Mouse (Mus musculus) cerebellum, postnatal 36 days (tissue): ENCODE measurements around the gene Papolb.

Experiments
- DNase-seq, 2 experiments: peaks; one replicate each; pipeline ENCODE4 v3.0.0; 2021 to 2022; ENCODE audit warnings: mixed read lengths in 2 of 2

Papolb gene

GRCm38 (mm10) chr5:142529915-142530314, at the start of gene Papolb:
Papolb (minus strand) TSS chr5:142530076.
- no peak for DNase-seq

GRCm38 (mm10) chr5:142578192-142578591, 48.3 kb upstream of the Papolb start:
- no peak for DNase-seq

DNA sequence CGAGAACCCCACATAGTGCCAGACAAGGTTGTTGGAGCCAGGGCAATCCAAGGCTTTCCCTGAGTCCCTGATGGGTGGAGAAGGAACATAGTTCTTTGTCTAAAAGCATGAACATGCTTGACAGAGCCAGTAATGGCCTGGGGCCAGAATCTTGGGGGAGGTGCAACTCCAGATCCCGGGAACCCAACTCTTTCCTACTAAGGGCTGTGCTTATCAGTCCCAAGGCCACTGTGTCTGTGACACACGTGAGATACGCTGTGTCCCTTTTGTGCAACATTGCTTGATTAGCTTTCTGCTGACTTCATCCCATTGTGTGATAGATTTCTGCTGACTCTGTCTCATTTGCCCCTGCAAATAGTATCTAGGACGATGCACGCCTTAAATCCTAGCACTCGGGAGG, 47.0 kb upstream of the Papolb start:
- DNase-seq = peak in 1 of 2 experiments; percentile 25

- DNase-seq = no peak
Measured at GRCm38 (mm10) chr5:142574323-142575057, 44.6 kb upstream of the Papolb start.

DNA sequence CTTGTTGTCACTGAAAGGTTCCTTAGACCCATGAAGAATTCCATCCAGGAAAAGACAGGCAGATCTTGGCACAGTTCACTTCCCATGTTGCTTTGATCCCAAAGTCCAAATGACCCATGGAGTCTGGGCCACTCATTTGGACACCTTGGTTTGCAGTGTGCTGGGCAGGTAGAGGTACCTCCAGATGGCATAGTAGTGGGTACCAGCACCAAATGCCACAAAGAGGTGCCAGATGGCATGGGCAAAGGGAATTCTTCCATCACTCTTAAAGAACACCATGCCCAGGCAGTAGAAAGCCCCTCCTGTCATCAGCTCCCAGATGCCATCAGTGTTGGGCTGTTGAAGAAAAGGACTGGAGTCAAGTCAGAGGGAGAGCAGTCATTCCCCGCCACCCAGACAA, 34.7 kb upstream of the Papolb start:
- DNase-seq = peak in 1 of 2 experiments; percentile 23

- no peak for DNase-seq
Measured at GRCm38 (mm10) chr5:142560261-142560660, 30.4 kb upstream of the Papolb start.

GRCm38 (mm10) chr5:142557397-142558067, 27.7 kb upstream of the Papolb start:
- DNase-seq = peak; percentile 88 to 90

DNA sequence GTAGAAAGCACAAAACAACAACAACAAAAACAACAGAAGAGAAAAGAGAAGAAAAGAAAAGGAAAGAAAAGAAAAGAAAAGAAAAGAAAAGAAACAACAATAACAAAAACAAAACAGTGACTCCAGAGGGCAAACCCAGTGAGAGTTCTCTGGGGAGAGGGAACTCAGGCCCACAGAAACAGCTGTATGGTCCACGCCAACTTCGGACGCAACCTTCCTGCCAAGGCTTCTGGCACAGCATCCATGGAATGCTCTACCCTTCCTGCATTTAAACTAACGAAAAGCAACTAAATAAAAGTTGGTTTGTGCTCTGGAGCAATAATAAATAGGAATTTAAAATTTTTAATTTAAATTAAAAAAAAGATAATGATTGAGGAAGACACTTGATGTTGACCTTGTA, 26.8 kb upstream of the Papolb start:
- no peak for DNase-seq

- DNase-seq = no peak
Measured at GRCm38 (mm10) chr5:142555866-142556265, 26.0 kb upstream of the Papolb start.

DNA sequence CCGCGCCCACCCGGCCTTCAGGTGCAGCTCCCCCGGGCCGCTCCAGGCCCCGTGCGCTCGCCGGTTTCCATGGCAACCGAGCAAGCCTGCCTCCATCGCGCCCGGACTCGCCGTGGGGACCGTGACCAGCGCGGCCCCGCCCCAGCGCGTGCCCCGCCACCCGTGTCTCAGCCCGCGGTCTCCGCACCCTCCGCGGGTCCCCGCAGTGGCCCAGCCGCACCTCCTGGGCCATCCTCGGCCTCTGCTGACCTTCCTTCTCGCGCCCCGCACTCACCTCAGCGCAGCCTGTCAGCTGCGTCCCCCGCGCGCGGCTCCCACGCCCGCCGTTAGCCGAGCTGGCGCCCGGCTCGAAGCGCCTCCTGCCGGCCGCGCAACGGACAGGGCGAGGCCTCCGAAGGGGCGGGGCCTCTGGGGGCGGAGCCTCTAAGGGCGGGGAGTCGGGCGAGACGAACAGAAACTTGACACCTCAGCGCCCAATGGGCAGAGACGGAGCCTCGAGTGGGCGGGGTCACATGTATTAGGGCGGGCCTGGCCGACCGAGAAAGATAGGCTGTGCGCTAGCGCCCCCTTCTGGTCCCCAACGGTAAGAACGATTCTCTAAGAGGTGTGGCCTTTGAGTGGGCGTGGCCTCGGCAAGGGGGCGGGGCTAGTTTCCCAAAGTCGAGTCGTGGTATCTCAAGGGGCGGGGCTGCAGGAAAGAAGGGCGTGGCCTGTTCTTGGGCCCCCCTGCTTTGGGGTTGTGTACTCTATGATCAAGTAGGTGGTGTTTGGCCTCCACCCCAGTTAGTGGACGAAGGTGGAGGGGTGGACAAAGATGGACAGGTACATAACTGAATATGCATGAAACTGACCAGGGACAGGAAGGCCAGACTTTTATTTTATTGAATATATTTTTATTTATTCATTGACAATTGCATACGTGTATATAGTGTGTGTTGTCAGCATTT, 21.1 kb upstream of the Papolb start, which contains the start of gene Radil:
Gene Radil, minus strand, starts transcription at position 393 of the 947 bp plus-strand sequence.
- DNase-seq = peak; percentile 99

DNA sequence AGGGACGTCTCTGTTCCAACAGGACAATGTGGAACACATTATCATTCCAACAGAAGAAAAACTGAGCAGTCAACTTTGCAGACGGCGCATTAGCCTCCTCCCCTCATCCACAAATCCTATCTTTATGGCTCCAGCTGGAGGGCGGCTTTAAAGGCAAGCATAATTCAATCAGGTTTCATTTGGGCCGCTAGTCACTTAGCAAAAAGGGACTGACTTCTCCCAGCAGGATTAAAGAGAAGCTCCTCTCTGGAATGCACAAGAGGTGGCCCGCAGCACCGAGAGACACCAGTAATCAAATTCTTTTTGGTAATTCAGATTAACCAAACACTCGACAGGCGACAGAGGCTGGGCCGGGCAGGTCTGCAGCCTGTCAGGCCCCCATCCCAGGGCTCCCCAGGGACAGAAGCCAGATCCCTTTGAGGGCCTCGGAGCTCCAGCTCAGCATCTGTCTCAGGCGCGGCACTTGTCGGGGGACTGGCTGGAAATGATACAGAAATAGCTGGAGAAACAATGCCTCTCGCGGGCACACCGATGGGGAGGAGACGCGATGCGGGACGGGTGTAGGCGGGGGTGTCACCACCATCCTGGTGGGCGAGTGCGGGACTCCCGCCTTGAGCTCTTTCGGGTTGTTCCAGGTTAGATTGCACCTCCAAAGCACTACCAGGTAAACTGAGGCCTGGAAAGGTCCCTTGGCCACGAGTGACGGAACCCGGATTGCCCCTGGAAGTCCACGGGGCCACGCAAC, 20.3 kb upstream of the Papolb start:
- DNase-seq = no peak

GRCm38 (mm10) chr5:142549441-142549840, 19.6 kb upstream of the Papolb start:
- no peak for DNase-seq

DNA sequence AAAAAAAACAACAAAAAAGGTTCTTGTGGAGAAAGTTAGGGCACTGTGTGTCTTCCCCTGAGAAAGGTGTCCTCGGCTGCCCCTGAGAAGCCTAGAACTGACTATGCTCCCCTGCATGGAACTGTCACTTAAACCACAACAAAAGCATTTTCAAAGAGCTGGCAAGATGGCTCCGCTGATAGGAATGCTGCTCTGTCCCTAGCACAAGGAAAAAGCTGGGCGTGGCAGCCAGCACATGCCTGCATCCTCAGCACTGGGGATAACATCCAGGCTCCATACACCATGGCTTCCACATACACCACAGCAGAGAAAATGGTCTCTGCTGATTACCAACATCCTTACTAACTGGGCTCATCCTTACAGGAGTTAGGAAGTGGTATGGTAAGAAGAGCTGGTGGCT, 17.2 kb upstream of the Papolb start:
- DNase-seq = no peak

- no peak for DNase-seq
Measured at GRCm38 (mm10) chr5:142546344-142546743, 16.5 kb upstream of the Papolb start.

DNA sequence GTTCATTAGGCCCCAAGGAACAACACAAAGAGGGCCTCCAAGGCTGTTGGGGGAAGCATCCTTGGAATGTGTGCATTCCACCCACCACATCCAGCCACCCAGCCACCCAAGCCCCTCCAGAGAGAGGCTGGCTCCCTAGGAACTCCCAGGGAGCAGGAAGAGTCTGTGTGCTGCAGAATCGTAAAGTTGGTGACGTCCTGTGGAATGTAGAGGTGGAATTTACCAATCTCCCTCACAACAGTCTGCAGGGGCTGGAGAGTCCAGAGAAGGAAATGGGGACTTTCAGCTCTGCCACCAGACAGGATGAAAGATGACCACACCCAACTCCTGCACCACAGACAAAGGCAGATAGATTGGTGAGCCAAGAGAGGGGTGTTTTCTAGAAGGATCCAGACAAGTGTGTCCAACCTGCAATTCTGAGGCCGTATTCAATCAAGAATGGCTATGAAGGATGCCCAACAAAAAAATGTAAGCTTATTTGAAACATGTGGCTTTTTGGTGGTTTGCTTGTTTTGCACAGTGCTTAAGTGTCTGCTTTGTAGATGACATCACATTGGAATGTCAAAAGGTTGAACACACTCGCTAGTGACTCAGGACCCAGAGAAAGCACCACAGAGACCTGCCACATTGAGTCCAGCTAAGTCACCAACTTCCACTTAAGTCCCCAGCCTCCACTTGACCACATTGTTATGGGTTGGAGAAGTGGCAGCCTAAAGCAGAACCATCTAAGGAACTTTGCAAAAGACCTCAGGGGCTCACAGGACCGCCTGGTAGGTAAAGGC, 15.3 kb upstream of the Papolb start:
- no peak for DNase-seq

DNA sequence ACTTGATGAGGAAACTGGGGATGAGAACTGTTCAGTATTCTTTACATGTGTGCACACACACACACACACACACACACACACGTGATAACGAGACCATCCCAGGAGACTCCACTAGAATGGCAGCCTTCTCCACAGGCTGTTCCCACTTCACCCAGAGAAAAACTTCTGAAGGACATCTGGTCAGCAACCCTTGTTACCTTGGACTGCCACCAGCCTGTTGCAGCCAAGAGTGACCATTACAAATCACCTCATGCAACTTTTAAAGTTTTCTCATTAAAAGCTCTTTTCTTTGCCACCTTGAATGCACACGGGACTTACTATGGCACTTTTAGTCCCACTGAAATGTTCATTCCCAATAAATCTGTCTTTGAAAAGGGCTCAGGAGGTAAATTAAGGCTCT, 7.4 kb upstream of the Papolb start:
- DNase-seq = no peak

DNA sequence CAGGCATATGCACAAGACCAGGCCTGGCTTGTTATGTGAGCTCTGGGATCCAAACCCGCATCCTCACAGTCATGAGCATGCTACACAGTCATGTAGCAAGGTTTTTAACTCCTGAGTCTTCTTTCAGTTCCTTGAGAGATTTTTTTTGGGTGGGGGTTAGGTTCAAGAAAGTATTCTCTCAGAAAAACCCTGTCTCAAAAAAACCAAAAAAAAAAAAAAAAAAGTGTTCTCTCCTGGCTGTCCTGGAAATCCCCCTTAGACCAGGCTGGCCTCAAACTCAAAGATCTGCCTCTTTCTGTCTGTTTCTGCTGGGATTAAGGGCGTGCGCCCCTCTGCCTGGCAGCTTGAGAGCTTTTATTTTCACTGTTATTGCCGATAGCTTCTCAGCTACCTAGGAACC, 5.5 kb upstream of the Papolb start:
- DNase-seq = no peak

DNA sequence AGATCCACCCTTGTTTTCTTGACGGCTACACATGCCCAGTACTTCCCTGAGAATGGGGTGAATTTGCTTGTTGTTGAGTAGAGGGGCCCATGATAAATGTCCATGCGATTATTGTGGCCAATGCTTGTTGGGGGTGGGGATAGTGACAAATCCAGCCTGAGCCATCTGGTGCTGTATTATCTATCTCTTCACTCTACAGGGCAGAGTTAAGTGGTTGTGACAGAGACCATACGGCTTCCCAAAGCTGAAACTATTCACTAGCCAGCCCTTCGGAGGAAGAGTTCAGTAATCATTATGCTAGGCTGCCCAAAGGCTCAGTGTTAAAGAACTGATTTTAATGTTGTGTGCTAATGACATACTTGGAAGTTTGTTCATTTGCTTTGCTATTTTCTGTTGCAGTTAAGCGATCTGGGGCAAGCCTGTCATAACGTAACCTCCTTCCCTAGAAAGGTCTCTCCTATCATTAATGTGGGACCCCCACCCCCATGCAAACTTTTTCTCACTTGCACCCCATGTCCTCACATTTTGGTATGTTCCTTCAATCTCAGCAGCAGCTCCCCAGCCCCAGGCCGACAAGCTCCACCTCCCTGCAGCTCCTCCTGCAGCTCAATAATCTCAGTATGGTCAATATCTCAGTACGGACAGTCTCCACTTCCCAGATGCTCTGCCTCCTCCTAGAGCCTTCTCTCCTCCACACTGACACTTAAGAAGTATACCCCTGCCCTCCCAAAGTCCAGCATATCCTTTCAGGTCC, 5.0 kb downstream of the Papolb start:
- no peak for DNase-seq

GRCm38 (mm10) chr5:142521195-142521866, 8.5 kb downstream of the Papolb start:
- no peak for DNase-seq

GRCm38 (mm10) chr5:142520360-142520759, 9.5 kb downstream of the Papolb start:
- DNase-seq = no peak
